Mouse (Mus musculus): Measurements from ENCODE around the gene Msi2.

The Msi2 gene

GRCm38 (mm10) chr11:88634627-88635026, 83.7 kb downstream of the Msi2 start:
- DNase-seq: peak; percentile 46

- DNase-seq: no peak
These were observed 86.4 kb downstream of the Msi2 start for GRCm38 (mm10) chr11:88631932-88632230.

- no peak for DNase-seq
These were observed 87.0 kb downstream of the Msi2 start for GRCm38 (mm10) chr11:88631084-88631931.

- DNase-seq: no peak
These were observed 88.7 kb downstream of the Msi2 start for GRCm38 (mm10) chr11:88629619-88630018.

GRCm38 (mm10) chr11:88629165-88629564, 89.1 kb downstream of the Msi2 start:
- DNase-seq: no peak

- no peak for DNase-seq
These were observed 89.6 kb downstream of the Msi2 start for GRCm38 (mm10) chr11:88628676-88629075.

- DNase-seq: no peak
These were observed 91.0 kb downstream of the Msi2 start for GRCm38 (mm10) chr11:88627327-88627726.

- DNase-seq: no peak
These were observed 91.7 kb downstream of the Msi2 start for GRCm38 (mm10) chr11:88626576-88626975.

- DNase-seq: no peak
These were observed 92.3 kb downstream of the Msi2 start for GRCm38 (mm10) chr11:88626061-88626460.

- DNase-seq: no peak
These were observed 93.2 kb downstream of the Msi2 start for GRCm38 (mm10) chr11:88625063-88625462.

- DNase-seq: no peak
These were observed 93.7 kb downstream of the Msi2 start for GRCm38 (mm10) chr11:88624627-88625026.

- no peak for DNase-seq
These were observed 94.6 kb downstream of the Msi2 start for GRCm38 (mm10) chr11:88623671-88624070.

- no peak for DNase-seq
These were observed 95.8 kb downstream of the Msi2 start for GRCm38 (mm10) chr11:88622496-88622895.

- no peak for DNase-seq
These were observed 96.5 kb downstream of the Msi2 start for GRCm38 (mm10) chr11:88621789-88622188.

GRCm38 (mm10) chr11:88620158-88620973, 97.9 kb downstream of the Msi2 start:
- DNase-seq: peak; percentile 66

GRCm38 (mm10) chr11:88619468-88620157, 98.7 kb downstream of the Msi2 start:
- DNase-seq: peak; percentile 18

GRCm38 (mm10) chr11:88618732-88619309, 99.5 kb downstream of the Msi2 start:
- DNase-seq: peak; percentile 67

GRCm38 (mm10) chr11:88618005-88618501, 100.3 kb downstream of the Msi2 start:
- DNase-seq: no peak

- no peak for DNase-seq
These were observed 100.9 kb downstream of the Msi2 start for GRCm38 (mm10) chr11:88617380-88617779.

GRCm38 (mm10) chr11:88614527-88615305, 103.6 kb downstream of the Msi2 start:
- DNase-seq: no peak

GRCm38 (mm10) chr11:88613771-88614526, 104.4 kb downstream of the Msi2 start:
- DNase-seq: peak; percentile 61
